Mouse (Mus musculus) CH12.LX (cell line): ENCODE data around the gene Cep78. TPM values are rescaled to one million over a fixed set of nuclear protein-coding genes. Genes with fewer than 3 reads are reported as not detected.

Experiments used
- DNase-seq: peaks from one replicate; pipeline ENCODE4 v3.0.0-alpha.2; 2013; ENCODE audit errors: extremely low read depth
- H3K27ac ChIP-seq: 2 replicates; pipeline ENCODE4 v1.5.1; 2012; ENCODE audit warnings: low read depth, mild to moderate bottlenecking, control low read depth, moderate library complexity; ENCODE audit not compliant: insufficient read depth
- H3K27me3 ChIP-seq: replicated peaks from 2 replicates; pipeline ENCODE3; 2012; ENCODE audit warnings: inconsistent platforms
- H3K36me3 ChIP-seq, 2 experiments: replicated peaks in 1 of 2; 2 replicates each; pipeline versions ENCODE3 to v1.6.1; 2012; ENCODE audit warnings: inconsistent platforms in 1 of 2, low read length in 1 of 2, mild to moderate bottlenecking in 1 of 2, mixed read lengths in 1 of 2, moderate library complexity in 1 of 2; ENCODE audit not compliant: control insufficient read depth in 1 of 2, insufficient read depth in 1 of 2
- H3K4me1 ChIP-seq, 2 experiments: 2 replicates each; pipeline ENCODE4 v1.6.1; 2012; ENCODE audit warnings: inconsistent platforms in 1 of 2, moderate library complexity in 1 of 2; ENCODE audit not compliant: insufficient read depth in 2 of 2, control insufficient read depth in 1 of 2
- H3K4me2 ChIP-seq: 2 replicates; pipeline ENCODE4 v1.6.1; 2012; ENCODE audit warnings: low read depth, mild to moderate bottlenecking, control low read depth; ENCODE audit not compliant: poor library complexity, insufficient read depth, severe bottlenecking
- H3K4me3 ChIP-seq, 3 experiments: fragments of 150-350 bp in 1 of 3; sonication (generic) in 1 of 3; replicated peaks in 1 of 3; 2 replicates each; pipeline versions ENCODE3 to v1.5.1; 2011 to 2012; ENCODE audit warnings: low read depth in 2 of 3, low read length in 2 of 3, mild to moderate bottlenecking in 2 of 3, moderate library complexity in 2 of 3, control low read depth in 1 of 3, improper control_type of control experiment in 1 of 3, inconsistent platforms in 1 of 3, mixed read lengths in 1 of 3; ENCODE audit not compliant: poor library complexity in 1 of 3
- H3K79me2 ChIP-seq: replicated peaks from 2 replicates; pipeline ENCODE4 v1.6.1; 2012; ENCODE audit warnings: mild to moderate bottlenecking, moderate library complexity; ENCODE audit not compliant: control insufficient read depth, poor library complexity, insufficient read depth, severe bottlenecking; ENCODE audit errors: extremely low read depth
- H3K9ac ChIP-seq: 2 replicates; pipeline ENCODE4 v1.6.1; 2012; ENCODE audit warnings: low read depth, mild to moderate bottlenecking, control low read depth, moderate library complexity; ENCODE audit not compliant: insufficient read depth
- H3K9me3 ChIP-seq: replicated peaks from 2 replicates; pipeline ENCODE3; 2012; ENCODE audit warnings: low read length, inconsistent platforms, mixed read lengths
- BHLHE40 ChIP-seq: IDR thresholded peaks from 2 replicates; pipeline ENCODE4 v1.6.1; 2011; ENCODE audit warnings: mild to moderate bottlenecking, low read depth, low read length, improper control_type of control experiment
- CHD2 ChIP-seq: IDR thresholded peaks from 2 replicates; pipeline ENCODE4 v1.6.1; 2011; ENCODE audit warnings: low read length, improper control_type of control experiment
- CTCF ChIP-seq, 2 experiments: IDR thresholded peaks in 1 of 2; conservative IDR thresholded peaks in 1 of 2; 2 replicates each; pipeline ENCODE4 v1.5.1; 2011 to 2012; ENCODE audit warnings: low read depth in 2 of 2, low read length in 2 of 2, improper control_type of control experiment in 1 of 2, inconsistent platforms in 1 of 2, mild to moderate bottlenecking in 1 of 2, moderate library complexity in 1 of 2
- ELF1 ChIP-seq: IDR thresholded peaks from 2 replicates; pipeline ENCODE4 v1.6.1; 2014; ENCODE audit warnings: low read depth, mild to moderate bottlenecking, inconsistent platforms, low read length, improper control_type of control experiment
- EP300 ChIP-seq: IDR thresholded peaks from 2 replicates; pipeline ENCODE4 v1.6.1; 2011; ENCODE audit warnings: low read length, improper control_type of control experiment
- GABPA ChIP-seq: IDR thresholded peaks from 2 replicates; pipeline ENCODE4 v1.6.1; 2012; ENCODE audit warnings: low read depth, low read length, improper control_type of control experiment, inconsistent platforms; ENCODE audit not compliant: insufficient replicate concordance
- HCFC1 ChIP-seq: IDR thresholded peaks from 2 replicates; pipeline ENCODE4 v1.6.1; 2012; ENCODE audit warnings: low read depth, mild to moderate bottlenecking, inconsistent platforms, low read length, improper control_type of control experiment
- IRF4 ChIP-seq: IDR thresholded peaks from 2 replicates; pipeline ENCODE4 v1.6.1; 2014; ENCODE audit warnings: low read depth, mild to moderate bottlenecking, inconsistent platforms, low read length, improper control_type of control experiment
- KAT2A ChIP-seq: IDR thresholded peaks from 2 replicates; pipeline ENCODE4 v1.6.1; 2012; ENCODE audit warnings: low read length, improper control_type of control experiment, inconsistent platforms; ENCODE audit not compliant: insufficient replicate concordance
- MAFK ChIP-seq: IDR thresholded peaks from 2 replicates; pipeline ENCODE4 v1.6.1; 2011; ENCODE audit warnings: low read length, improper control_type of control experiment; ENCODE audit not compliant: insufficient replicate concordance
- MAX ChIP-seq: IDR thresholded peaks from 2 replicates; pipeline ENCODE4 v1.6.1; 2011; ENCODE audit warnings: low read length, improper control_type of control experiment
- MAZ ChIP-seq: IDR thresholded peaks from 2 replicates; pipeline ENCODE4 v1.6.1; 2012; ENCODE audit warnings: low read depth, mild to moderate bottlenecking, inconsistent platforms, low read length, improper control_type of control experiment, moderate library complexity
- MYC ChIP-seq: IDR thresholded peaks from 2 replicates; pipeline ENCODE4 v1.6.1; 2011; ENCODE audit warnings: low read depth, mild to moderate bottlenecking, improper control_type of control experiment, low read length
- NELFE ChIP-seq: IDR thresholded peaks from 2 replicates; pipeline ENCODE4 v1.6.1; 2011; ENCODE audit warnings: low read depth, low read length, improper control_type of control experiment
- NRF1 ChIP-seq: IDR thresholded peaks from 2 replicates; pipeline ENCODE4 v1.6.1; 2014; ENCODE audit warnings: low read depth, mild to moderate bottlenecking, inconsistent platforms, low read length, improper control_type of control experiment, moderate library complexity
- POLR2A ChIP-seq: IDR thresholded peaks from 2 replicates; pipeline ENCODE4 v1.6.1; 2011; ENCODE audit warnings: low read depth, mild to moderate bottlenecking, improper control_type of control experiment, low read length
- POLR2AphosphoS2 ChIP-seq: IDR thresholded peaks from 2 replicates; pipeline ENCODE4 v1.6.1; 2011; ENCODE audit warnings: low read depth, low read length, improper control_type of control experiment
- RAD21 ChIP-seq: IDR thresholded peaks from 2 replicates; pipeline ENCODE4 v1.6.1; 2011; ENCODE audit warnings: low read depth, mild to moderate bottlenecking, low read length, improper control_type of control experiment, moderate library complexity
- RCOR1 ChIP-seq: conservative IDR thresholded peaks from 2 replicates; pipeline ENCODE4 v1.6.1; 2012; ENCODE audit warnings: low read depth, mild to moderate bottlenecking, inconsistent platforms, low read length, improper control_type of control experiment
- TCF12 ChIP-seq: IDR thresholded peaks from 2 replicates; pipeline ENCODE4 v1.6.1; 2014; ENCODE audit warnings: low read depth, mild to moderate bottlenecking, inconsistent platforms, low read length, improper control_type of control experiment
- UBTF ChIP-seq: IDR thresholded peaks from 2 replicates; pipeline ENCODE4 v1.6.1; 2012; ENCODE audit warnings: low read depth, mild to moderate bottlenecking, inconsistent platforms, low read length, improper control_type of control experiment, moderate library complexity
- USF1 ChIP-seq: IDR thresholded peaks from 2 replicates; pipeline ENCODE4 v1.6.1; 2014; ENCODE audit warnings: low read depth, mild to moderate bottlenecking, inconsistent platforms, low read length, improper control_type of control experiment
- USF2 ChIP-seq: conservative IDR thresholded peaks from 2 replicates; pipeline ENCODE4 v1.6.1; 2011; ENCODE audit warnings: low read depth, low read length, improper control_type of control experiment
- ZC3H11A ChIP-seq: IDR thresholded peaks from 2 replicates; pipeline ENCODE4 v1.6.1; 2012; ENCODE audit warnings: low read depth, mild to moderate bottlenecking, inconsistent platforms, low read length, improper control_type of control experiment
- ZKSCAN1 ChIP-seq: IDR thresholded peaks from 2 replicates; pipeline ENCODE4 v1.6.1; 2012; ENCODE audit warnings: low read depth, inconsistent platforms, low read length, improper control_type of control experiment, borderline replicate concordance
- ZMIZ1 ChIP-seq: IDR thresholded peaks from 2 replicates; pipeline ENCODE4 v1.6.1; 2012; ENCODE audit warnings: low read depth, mild to moderate bottlenecking, inconsistent platforms, low read length, improper control_type of control experiment
- dilution Hi-C: fragments of 300-500 bp; cut with MboI; formaldehyde crosslinking; loops from 2 replicates; pipeline ENCODE4 v1.14.3; 2020; ENCODE audit warnings: low sequenced_read_pairs; ENCODE audit not compliant: extremely low pct_unique_long_range_greater_than_20kb, extremely low pct_ligation_motif_present
- in situ Hi-C: fragments of 300-500 bp; cut with MboI; formaldehyde crosslinking; loops from 3 replicates; pipeline ENCODE4 v1.14.3; 2019; ENCODE audit warnings: low sequenced_read_pairs, low pct_ligation_motif_present, low pct_unique_long_range_greater_than_20kb, mixed read lengths
- polyA plus RNA-seq: library from polyadenylated mRNA; unstranded; fragments of >175 nt; gene quantifications from 2 replicates; pipeline ENCODE4 v1.2.1, GENCODE M21; 2012; ENCODE audit warnings: low read depth; ENCODE audit not compliant: insufficient read length
- total RNA-seq, 2 experiments: library from RNA; depleted of rRNA; stranded (reverse); fragments of 300-350 nt in 1 of 2; fragments of >200 nt in 1 of 2; gene quantifications; 2 replicates each; pipeline ENCODE4 v1.2.3; 2012 to 2014

Cep78 gene
- total and polyA plus RNA-seq, 3 experiments, result 9.9 to 18.3 (median 11.7) TPM

DNA sequence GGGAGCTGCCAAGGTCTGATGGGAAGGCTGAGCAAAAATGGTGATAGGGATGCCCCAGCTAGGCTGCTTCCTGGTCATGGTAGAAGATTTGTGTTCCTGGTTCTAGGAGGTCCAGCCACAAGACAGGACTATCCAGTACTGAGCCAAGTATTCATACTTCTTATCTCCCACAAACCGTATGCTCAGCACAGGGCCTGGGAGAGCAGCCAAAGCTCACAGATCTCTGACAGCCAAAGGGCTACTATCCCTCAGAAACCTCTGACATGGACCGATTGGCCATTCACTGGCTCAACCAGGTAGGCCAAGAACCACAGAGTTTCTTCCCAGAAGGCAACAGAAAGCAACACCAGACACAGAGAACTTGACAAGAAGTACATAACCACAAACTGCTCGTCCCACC, 73.8 kb downstream of the Cep78 start:
- H3K4me2 ChIP-seq, result no peak overlapping the region
- no peak overlapping the region for H3K9ac ChIP-seq
- dilution Hi-C loops (no loop called here), in situ Hi-C loops (no loop called here)
- peaks cover 85 to 98% of the 10 kb centered on the region in 2 experiments for H3K36me3 ChIP-seq
- no peaks in the 10 kb centered on the region for H3K9me3 ChIP-seq
- H3K4me1 ChIP-seq, result no peaks in the 10 kb centered on the region
- TF ChIP-seq ELF1 (no peak), IRF4 (no peak), USF2 (no peak), ZMIZ1 (no peak), CHD2 (no peak), ZKSCAN1 (no peak), KAT2A (no peak), MAX (no peak), CTCF (conservative IDR thresholded peaks at IDR 0.05 in 1 of 2, IDR thresholded peaks at IDR 0.05 in 1 of 2; ENCODE audit: low read depth in 2 of 2, low read length in 2 of 2) (no peak), MYC (no peak), BHLHE40 (no peak), POLR2A (no peak), ZC3H11A (no peak)
- DNase-seq, result no peak
- H3K79me2 ChIP-seq, result peaks cover 4% of the 10 kb centered on the region
- H3K4me3 ChIP-seq, result no peak overlapping the region
- H3K27ac ChIP-seq, result no peak overlapping the region
- no peaks in the 10 kb centered on the region for H3K27me3 ChIP-seq

DNA sequence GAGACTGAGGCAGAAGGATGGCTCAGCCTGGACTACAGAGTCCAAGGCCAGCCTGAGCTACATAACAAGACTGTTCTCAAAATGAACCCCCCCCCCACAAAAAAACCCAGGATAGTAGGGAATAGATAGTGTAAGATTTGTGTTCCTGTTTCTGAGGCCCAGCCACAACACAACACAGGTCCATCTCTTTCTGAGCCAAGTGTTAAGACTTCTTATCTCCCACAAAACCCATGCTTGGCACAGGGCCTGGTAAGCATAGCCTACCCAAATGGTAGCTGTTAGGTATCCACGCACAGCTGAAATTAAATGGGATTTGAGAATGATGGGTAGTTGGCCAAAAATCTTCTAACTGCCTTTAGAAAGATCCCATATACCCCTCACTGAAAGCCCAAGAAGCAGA, 74.3 kb downstream of the Cep78 start:
- in situ Hi-C loops, result no loop called here
- Histone ChIP-seq H3K36me3 (peaks cover 88 to 100% of the 10 kb centered on the region in 2 experiments), H3K9me3 (no peaks in the 10 kb centered on the region)
- TF ChIP-seq EP300 (no peak), NELFE (no peak), GABPA (no peak), ZMIZ1 (no peak), USF1 (no peak), RCOR1 (no peak), HCFC1 (no peak), TCF12 (no peak), MYC (no peak), UBTF (no peak), MAZ (no peak), POLR2AphosphoS2 (no peak), ELF1 (no peak), MAFK (no peak), NRF1 (no peak), RAD21 (no peak), IRF4 (no peak)
- TF ChIP-seq, all 38 proteins: peak for 0
- H3K4me1 ChIP-seq, result no peaks in the 10 kb centered on the region
- H3K27me3 ChIP-seq, result no peaks in the 10 kb centered on the region
- H3K4me2 ChIP-seq, result no peak overlapping the region
- H3K27ac ChIP-seq, result no peak overlapping the region
- H3K79me2 ChIP-seq, result peaks cover 4% of the 10 kb centered on the region
- H3K4me3 ChIP-seq, result no peak overlapping the region
- no peak for DNase-seq
- no peak overlapping the region for H3K9ac ChIP-seq
- dilution Hi-C loops, result no loop called here
